Mouse (Mus musculus): ENCODE results near the gene Gm12184.

DNA sequence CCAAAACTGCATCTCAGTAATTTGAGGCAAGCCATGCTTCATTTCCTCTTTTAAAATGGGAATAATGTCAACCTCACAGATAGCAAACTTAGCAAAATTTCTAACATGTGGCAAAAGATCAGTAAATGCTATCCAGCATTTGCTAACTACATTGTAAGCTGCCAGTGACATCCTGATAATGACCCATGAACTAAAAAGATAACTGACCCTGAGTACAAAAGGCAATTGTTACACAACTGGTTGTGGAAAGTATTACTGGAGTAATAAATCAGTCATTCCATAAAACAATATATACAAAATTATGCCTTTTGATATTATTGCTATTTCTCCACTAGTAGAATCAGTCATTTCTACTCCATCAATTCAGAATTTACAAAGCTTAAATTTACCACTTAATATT lies 12.7 kb downstream of the Gm12184 start:
- TF ChIP-seq CTCF (conservative IDR thresholded peaks at IDR 0.05; ENCODE audit: insufficient read depth, insufficient read length, low read depth, low read length), result no peak
- no peak for TF ChIP-seq POLR2A (IDR thresholded peaks at IDR 0.05; ENCODE audit: low read depth, low read length)

All from kidney, adult 2 months (tissue).